Mouse (Mus musculus): ENCODE results near the gene Pik3r2. TPM values are rescaled to one million over a fixed set of nuclear protein-coding genes. Genes with fewer than 3 reads are reported as not detected.
A peak's percentile ranks its signal among the peaks of the same experiment; 100 is the strongest.

Gene Pik3r2
- polyA plus RNA-seq, 1 experiment from 2014 or later, result 72.7 TPM

- no peak overlapping the region for H3K27ac ChIP-seq
- H3K4me1 ChIP-seq, result peaks cover 43% of the 10 kb centered on the region
- H3K4me2 ChIP-seq, result no peak overlapping the region
- no peaks in the 10 kb centered on the region for H3K9me3 ChIP-seq
- H3K27me3 ChIP-seq, result peaks cover 22% of the 10 kb centered on the region
- WGBS, result 7% methylated on average over 26 of the region's 26 CpGs
- H3K36me3 ChIP-seq (replicated peaks), result peaks cover 63% of the 10 kb centered on the region
- ATAC-seq (ENCODE audit: low FRiP score), result peak; percentile 78
- H3K4me3 ChIP-seq (replicated peaks), result no peak overlapping the region
- no peak overlapping the region for H3K9ac ChIP-seq
Measured at GRCm38 (mm10) chr8:70769359-70769758, 7.2 kb downstream of the Pik3r2 start.

DNA sequence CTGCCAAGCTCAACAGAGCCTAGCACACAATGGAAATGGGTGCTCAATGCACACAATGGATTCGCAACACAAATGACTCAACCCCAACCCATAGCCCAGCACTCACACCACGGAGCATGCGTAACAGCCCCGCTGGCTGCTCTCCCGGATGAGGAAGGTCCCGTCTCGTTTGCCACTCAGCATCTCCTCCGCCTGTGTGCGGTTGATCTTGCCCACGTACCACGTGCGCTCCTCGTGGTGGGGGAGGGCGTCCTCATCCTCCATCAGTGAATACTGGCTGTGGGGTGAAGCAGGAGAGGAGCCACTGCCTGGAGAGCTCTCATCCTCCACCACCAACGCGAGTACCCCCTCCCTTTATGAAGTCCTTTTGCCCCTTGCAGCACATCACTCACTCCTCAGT lies 7.6 kb downstream of the Pik3r2 start:
- WGBS, result 85% methylated on average over 16 of the region's 16 CpGs
- H3K36me3 ChIP-seq (replicated peaks), result peaks cover 59% of the 10 kb centered on the region
- no peak overlapping the region for H3K27ac ChIP-seq
- no peak overlapping the region for H3K9ac ChIP-seq
- no peak overlapping the region for H3K4me3 ChIP-seq (replicated peaks)
- ATAC-seq (ENCODE audit: low FRiP score), result peak; percentile 12
- H3K27me3 ChIP-seq, result peaks cover 22% of the 10 kb centered on the region
- no peak overlapping the region for H3K4me2 ChIP-seq
- H3K4me1 ChIP-seq, result peaks cover 39% of the 10 kb centered on the region
- no peaks in the 10 kb centered on the region for H3K9me3 ChIP-seq

DNA sequence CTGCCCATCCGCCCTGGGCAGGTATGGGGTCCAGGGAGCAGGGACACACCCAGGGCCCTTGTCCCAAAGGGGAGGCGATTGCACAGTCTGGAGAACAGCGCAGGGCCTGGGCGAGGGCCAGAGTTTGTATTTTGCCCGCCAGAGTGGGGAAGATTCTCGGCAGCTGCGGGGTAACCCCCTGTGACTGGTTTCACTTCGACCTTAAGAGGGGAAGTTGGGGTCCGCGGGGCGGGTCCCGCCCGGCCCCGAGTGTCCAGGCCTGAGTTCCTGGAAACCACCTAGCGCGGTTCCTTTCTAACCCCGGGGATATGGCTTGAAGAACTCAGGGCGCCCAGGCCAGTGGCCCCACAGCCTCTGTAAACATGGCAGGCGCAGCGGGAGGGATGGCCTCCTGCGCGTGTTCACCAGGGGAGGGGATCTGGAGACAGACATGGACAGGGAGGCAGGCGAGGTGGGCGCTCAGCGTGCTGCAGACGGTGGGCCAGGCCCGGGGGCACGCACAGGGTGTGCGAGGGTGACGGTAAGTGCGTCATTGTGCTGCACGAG lies 8.2 kb downstream of the Pik3r2 start:
- H3K9me3 ChIP-seq, result no peaks in the 10 kb centered on the region
- no peak for ATAC-seq (ENCODE audit: low FRiP score)
- H3K27ac ChIP-seq, result no peak overlapping the region
- H3K4me1 ChIP-seq, result peaks cover 34% of the 10 kb centered on the region
- peaks cover 52% of the 10 kb centered on the region for H3K36me3 ChIP-seq (replicated peaks)
- H3K4me2 ChIP-seq, result no peak overlapping the region
- 94% methylated on average over 32 of the region's 32 CpGs for WGBS
- no peak overlapping the region for H3K4me3 ChIP-seq (replicated peaks)
- peaks cover 22% of the 10 kb centered on the region for H3K27me3 ChIP-seq
- no peak overlapping the region for H3K9ac ChIP-seq

- no peak for ATAC-seq (ENCODE audit: low FRiP score)
- WGBS, result 82% methylated on average over 6 of the region's 6 CpGs
Measured at GRCm38 (mm10) chr8:70767503-70767902, 9.0 kb downstream of the Pik3r2 start.

GRCm38 (mm10) chr8:70766571-70767440 lies 9.7 kb downstream of the Pik3r2 start:
- Histone ChIP-seq H3K27me3 (peaks cover 22% of the 10 kb centered on the region), H3K4me2 (peak overlapping the region; percentile 52), H3K9me3 (no peaks in the 10 kb centered on the region), H3K4me3 (replicated peaks) (peak overlapping the region; percentile 28), H3K36me3 (replicated peaks) (peaks cover 37% of the 10 kb centered on the region), H3K4me1 (peaks cover 28% of the 10 kb centered on the region), H3K27ac (no peak overlapping the region), H3K9ac (peak overlapping the region; percentile 61)
- 9% methylated on average over 21 of the region's 21 CpGs for whole genome bisulfite sequencing
- ATAC-seq (ENCODE audit: low FRiP score), result 0 out of 2 replicates have a peak, but pooled peaks have one; percentile 8

More at GRCm38 (mm10) chr8:70767503-70767902, 9.0 kb downstream of the Pik3r2 start:
- Histone ChIP-seq H3K9me3 (no peaks in the 10 kb centered on the region), H3K27ac (no peak overlapping the region), H3K4me2 (no peak overlapping the region), H3K4me1 (peaks cover 28% of the 10 kb centered on the region), H3K36me3 (replicated peaks) (peaks cover 44% of the 10 kb centered on the region), H3K4me3 (replicated peaks) (no peak overlapping the region), H3K27me3 (peaks cover 22% of the 10 kb centered on the region), H3K9ac (no peak overlapping the region)

DNA sequence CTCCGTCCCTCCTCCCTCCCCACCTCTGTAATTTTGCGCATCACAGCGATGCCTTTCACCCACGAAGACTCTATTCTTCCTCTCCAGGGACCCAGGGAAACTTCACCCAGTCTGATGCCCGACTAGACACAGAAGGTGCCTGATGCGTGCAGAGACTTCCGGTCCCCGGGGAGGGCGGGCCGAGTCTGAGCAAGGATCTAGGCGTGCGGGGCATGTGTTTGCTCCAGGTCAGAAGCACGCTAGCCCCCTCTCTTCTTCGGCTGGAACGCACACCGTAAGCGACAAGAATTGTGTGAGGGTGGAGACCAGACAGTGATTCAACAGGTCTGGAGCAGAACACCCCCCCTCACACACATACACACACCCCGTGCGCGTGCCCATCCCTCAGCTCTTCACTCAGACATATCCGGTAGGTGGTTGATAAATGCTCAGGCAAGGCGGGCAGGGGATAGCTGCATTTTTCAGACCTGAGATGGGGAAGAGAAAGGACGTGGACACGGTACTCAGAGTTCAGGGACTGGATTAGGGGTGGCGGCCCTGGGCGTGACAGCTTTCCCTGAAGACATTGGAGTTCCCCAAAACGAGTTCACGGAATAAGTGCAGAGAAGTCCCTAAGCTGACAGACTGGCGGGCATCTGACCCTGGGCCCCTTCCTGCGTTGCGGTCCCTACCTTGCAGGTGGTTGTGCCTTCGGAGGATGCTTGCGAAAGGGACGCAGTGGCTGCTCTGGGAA lies 10.5 kb downstream of the Pik3r2 start:
- WGBS, result 3% methylated on average over 34 of the region's 34 CpGs
- peak overlapping the region; percentile 52 for H3K4me2 ChIP-seq
- H3K9ac ChIP-seq, result peak overlapping the region; percentile 61
- peaks cover 21% of the 10 kb centered on the region for H3K27me3 ChIP-seq
- no peak for ATAC-seq (ENCODE audit: low FRiP score)
- H3K36me3 ChIP-seq (replicated peaks), result peaks cover 29% of the 10 kb centered on the region
- H3K9me3 ChIP-seq, result no peaks in the 10 kb centered on the region
- H3K27ac ChIP-seq, result no peak overlapping the region
- peaks cover 31% of the 10 kb centered on the region for H3K4me1 ChIP-seq
- peak overlapping the region; percentile 28 for H3K4me3 ChIP-seq (replicated peaks)

DNA sequence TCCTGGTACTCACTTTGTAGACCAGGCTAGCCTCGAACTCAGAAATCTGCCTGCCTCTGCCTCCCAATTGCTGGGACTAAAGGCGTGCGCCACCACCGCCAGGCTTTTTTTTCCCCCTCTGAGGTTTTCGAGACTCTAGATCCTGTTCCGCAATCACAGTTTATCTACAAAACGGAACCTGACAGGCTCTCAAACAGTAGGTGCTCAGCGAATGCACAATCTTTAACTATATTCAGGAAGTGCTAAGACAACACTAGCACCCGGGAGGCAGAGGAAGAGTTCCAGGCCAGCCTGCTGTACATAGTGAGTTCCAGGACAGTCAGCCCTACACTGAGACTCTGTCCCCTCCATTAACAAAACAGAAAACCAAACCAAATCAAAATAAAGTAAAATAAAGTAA lies 11.2 kb downstream of the Pik3r2 start:
- no peak for ATAC-seq (ENCODE audit: low FRiP score)
- 0 out of 2 replicates have a peak overlapping the region, but pooled peaks have one; percentile 61 for H3K9ac ChIP-seq
- H3K27ac ChIP-seq, result no peak overlapping the region
- H3K9me3 ChIP-seq, result no peaks in the 10 kb centered on the region
- peak overlapping the region; percentile 28; the same call in 1 of the 2 replicates for H3K4me3 ChIP-seq (replicated peaks)
- H3K4me1 ChIP-seq, result peaks cover 33% of the 10 kb centered on the region
- H3K36me3 ChIP-seq (replicated peaks), result peaks cover 22% of the 10 kb centered on the region
- H3K27me3 ChIP-seq, result peaks cover 17% of the 10 kb centered on the region
- 90% methylated on average over 9 of the region's 9 CpGs for WGBS
- H3K4me2 ChIP-seq, result peak overlapping the region; percentile 52

- ATAC-seq (ENCODE audit: low FRiP score), result no peak
- H3K9me3 ChIP-seq, result no peaks in the 10 kb centered on the region
- peaks cover 17% of the 10 kb centered on the region for H3K27me3 ChIP-seq
- WGBS, result 92% methylated on average over 13 of the region's 13 CpGs
- no peak overlapping the region for H3K4me2 ChIP-seq
- no peak overlapping the region for H3K4me3 ChIP-seq (replicated peaks)
- H3K4me1 ChIP-seq, result peaks cover 39% of the 10 kb centered on the region
- no peak overlapping the region for H3K27ac ChIP-seq
- H3K36me3 ChIP-seq (replicated peaks), result peaks cover 19% of the 10 kb centered on the region
- no peak overlapping the region for H3K9ac ChIP-seq
Measured at GRCm38 (mm10) chr8:70764676-70765075, 11.8 kb downstream of the Pik3r2 start.

GRCm38 (mm10) chr8:70764026-70764425 lies 12.5 kb downstream of the Pik3r2 start:
- Histone ChIP-seq H3K4me2 (no peak overlapping the region), H3K27ac (no peak overlapping the region), H3K9ac (no peak overlapping the region), H3K4me1 (peaks cover 42% of the 10 kb centered on the region), H3K9me3 (no peaks in the 10 kb centered on the region), H3K27me3 (peaks cover 17% of the 10 kb centered on the region), H3K4me3 (replicated peaks) (no peak overlapping the region), H3K36me3 (replicated peaks) (peaks cover 16% of the 10 kb centered on the region)
- no peak for ATAC-seq (ENCODE audit: low FRiP score)
- WGBS, result 87% methylated on average over 8 of the region's 8 CpGs

DNA sequence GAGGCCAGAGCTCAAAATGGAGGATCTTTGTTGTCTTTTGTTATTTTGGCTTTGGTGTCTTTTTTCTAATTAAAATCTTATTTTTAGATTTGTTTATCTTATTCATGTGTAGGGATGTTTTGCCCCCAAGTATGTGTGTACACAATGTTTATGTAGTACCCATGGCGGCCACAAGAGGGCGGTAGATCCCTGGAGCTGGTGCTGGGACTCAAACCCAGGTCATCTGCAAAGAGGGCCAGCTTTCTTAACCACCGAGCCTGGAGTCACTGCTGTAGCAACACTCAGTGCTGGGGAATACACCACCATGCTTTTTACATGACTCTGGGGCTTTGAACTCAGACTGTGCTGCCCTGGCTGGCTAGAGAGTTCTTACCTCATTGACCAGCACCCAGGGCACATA lies 13.2 kb downstream of the Pik3r2 start:
- Histone ChIP-seq H3K4me3 (replicated peaks) (no peak overlapping the region), H3K27me3 (peaks cover 17% of the 10 kb centered on the region), H3K9me3 (no peaks in the 10 kb centered on the region), H3K9ac (no peak overlapping the region), H3K36me3 (replicated peaks) (peaks cover 13% of the 10 kb centered on the region), H3K4me1 (peaks cover 43% of the 10 kb centered on the region), H3K27ac (no peak overlapping the region), H3K4me2 (no peak overlapping the region)
- 6% methylated on average over 3 of the region's 3 CpGs for WGBS
- ATAC-seq (ENCODE audit: low FRiP score), result no peak

DNA sequence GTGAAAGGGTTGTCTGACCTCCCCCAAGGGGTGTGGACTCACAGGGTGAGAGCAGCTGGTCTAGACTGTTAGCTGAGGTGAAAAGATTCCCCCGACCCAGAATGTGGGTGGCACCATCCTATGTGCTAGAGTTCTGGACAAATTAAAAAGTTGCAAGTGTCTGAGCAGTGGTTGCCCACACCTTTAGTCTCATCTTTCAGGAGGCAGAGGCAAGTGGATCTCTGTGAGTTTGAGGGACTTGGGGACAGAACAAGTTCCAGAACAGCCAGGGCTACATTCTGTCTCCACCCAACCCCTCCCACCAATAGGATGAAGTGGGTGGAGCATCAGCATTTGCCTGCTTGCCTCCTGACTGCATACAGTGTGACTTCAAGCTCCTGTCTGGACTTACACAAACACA lies 14.4 kb downstream of the Pik3r2 start:
- no peak for ATAC-seq (ENCODE audit: low FRiP score)
- H3K9me3 ChIP-seq, result no peaks in the 10 kb centered on the region
- H3K36me3 ChIP-seq (replicated peaks), result peaks cover 16% of the 10 kb centered on the region; the same call in 1 of the 2 replicates
- H3K4me1 ChIP-seq, result peaks cover 44% of the 10 kb centered on the region
- H3K9ac ChIP-seq, result no peak overlapping the region
- H3K4me3 ChIP-seq (replicated peaks), result no peak overlapping the region
- WGBS, result 83% methylated on average over 1 of the region's 1 CpGs
- peaks cover 10% of the 10 kb centered on the region; the same call in 1 of the 2 replicates for H3K27me3 ChIP-seq
- H3K4me2 ChIP-seq, result no peak overlapping the region
- H3K27ac ChIP-seq, result no peak overlapping the region

- Histone ChIP-seq H3K27me3 (no peaks in the 10 kb centered on the region; the same call in 1 of the 2 replicates), H3K27ac (peak within 1 kb of the TSS; percentile 76), H3K4me3 (replicated peaks) (peak within 1 kb of the TSS; percentile 66), H3K4me1 (peaks cover 34% of the 10 kb centered on the region), H3K9ac (peak within 1 kb of the TSS; percentile 72), H3K4me2 (peak within 1 kb of the TSS; percentile 99), H3K9me3 (no peaks in the 10 kb centered on the region), H3K36me3 (replicated peaks) (peaks cover 25% of the 10 kb centered on the region)
- under 1% methylated on average over 55 of the region's 55 CpGs for WGBS
- peak; percentile 97 for ATAC-seq (ENCODE audit: low FRiP score)
Measured at GRCm38 (mm10) chr8:70760775-70761406, 15.6 kb downstream of the Pik3r2 start, which contains the start of gene Mpv17l2. Gene Mpv17l2, minus strand, starts transcription at chr8:70760946.

Measured in forebrain, embryonic 12.5 days (tissue).